Mouse (Mus musculus): ENCODE measurements at regions not wholly inside any gene's neighbourhood (a gene's known extent, or its start where the extent isn't known, plus 50 kb on each side); places are given as distances from the start of the nearest gene placed in this dataset.

DNA sequence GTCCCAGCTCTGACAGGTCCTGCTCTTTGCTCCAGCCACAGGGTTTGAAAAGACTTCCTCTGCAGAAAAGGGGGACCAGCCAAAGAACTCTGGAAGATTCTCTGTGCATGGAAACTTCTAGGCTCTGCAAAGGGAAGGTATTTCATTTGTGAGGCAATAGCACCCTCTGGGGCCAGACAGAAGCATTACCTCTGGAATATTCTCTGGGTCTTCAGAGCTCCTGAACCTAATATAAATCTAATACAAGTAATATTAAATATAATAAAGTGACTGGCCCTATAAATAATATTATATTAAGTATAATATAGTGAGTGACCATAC lies 109.4 kb upstream of the Gm14444 start:
- Histone ChIP-seq H3K4me2 (replicated peaks) (no peak overlapping the region), H3K27me3 (no peaks in the 10 kb centered on the region), H3K4me3 (no peak overlapping the region), H3K27ac (replicated peaks) (no peak overlapping the region), H3K9ac (replicated peaks) (no peak overlapping the region), H3K36me3 (no peaks in the 10 kb centered on the region), H3K9me3 (no peaks in the 10 kb centered on the region), H3K4me1 (no peaks in the 10 kb centered on the region)
- ATAC-seq (replicated peaks), result peak; percentile 56; the same call in 1 of the 2 replicates

DNA sequence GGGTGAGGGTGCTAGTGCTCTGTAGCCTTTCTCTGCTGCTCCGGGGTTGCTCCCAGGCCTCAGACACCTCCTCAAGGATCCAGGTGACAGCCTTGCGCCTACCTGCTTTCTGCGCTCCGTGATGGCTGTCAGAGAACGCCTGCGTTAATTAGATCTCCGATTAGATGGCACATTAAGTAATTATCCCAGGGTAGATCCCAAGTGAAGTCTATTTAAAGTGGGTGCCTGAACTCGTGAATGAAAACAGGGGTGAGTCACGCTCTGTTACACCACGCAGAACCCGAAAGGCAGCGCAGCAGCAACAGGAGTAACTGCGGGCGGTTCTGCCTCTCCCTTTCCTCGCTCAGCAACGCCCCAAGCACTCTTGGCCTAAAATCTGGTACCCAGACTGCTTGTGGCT lies 108.2 kb upstream of the Gm14444 start:
- Histone ChIP-seq H3K27ac (replicated peaks) (no peak overlapping the region), H3K4me1 (no peaks in the 10 kb centered on the region), H3K4me3 (no peak overlapping the region), H3K9ac (replicated peaks) (no peak overlapping the region), H3K36me3 (no peaks in the 10 kb centered on the region), H3K27me3 (no peaks in the 10 kb centered on the region), H3K4me2 (replicated peaks) (no peak overlapping the region), H3K9me3 (no peaks in the 10 kb centered on the region)
- 80% methylated on average over 16 of the region's 16 CpGs for WGBS
- ATAC-seq (replicated peaks), result no peak

DNA sequence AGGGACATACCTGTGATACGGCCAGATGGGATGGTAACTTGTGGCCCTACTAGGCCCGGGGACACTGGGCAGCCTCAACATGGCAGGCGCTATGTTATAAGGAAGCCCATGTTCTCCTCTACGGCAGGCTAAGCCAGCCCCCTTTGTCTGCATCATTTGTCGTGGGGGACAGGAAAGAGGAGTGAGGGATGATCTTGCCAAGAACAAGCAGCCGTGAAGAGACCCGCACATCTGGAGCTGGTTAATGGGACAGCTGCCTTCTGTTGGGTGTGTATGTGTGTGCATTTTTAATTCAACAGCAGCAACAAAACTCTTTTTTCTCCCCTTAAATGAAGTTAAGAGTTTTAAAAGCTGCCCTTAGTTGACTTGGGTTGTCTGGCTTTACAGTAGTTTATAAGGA lies 106.4 kb upstream of the Gm14444 start:
- H3K9me3 ChIP-seq, result no peaks in the 10 kb centered on the region
- ATAC-seq (replicated peaks), result no peak

DNA sequence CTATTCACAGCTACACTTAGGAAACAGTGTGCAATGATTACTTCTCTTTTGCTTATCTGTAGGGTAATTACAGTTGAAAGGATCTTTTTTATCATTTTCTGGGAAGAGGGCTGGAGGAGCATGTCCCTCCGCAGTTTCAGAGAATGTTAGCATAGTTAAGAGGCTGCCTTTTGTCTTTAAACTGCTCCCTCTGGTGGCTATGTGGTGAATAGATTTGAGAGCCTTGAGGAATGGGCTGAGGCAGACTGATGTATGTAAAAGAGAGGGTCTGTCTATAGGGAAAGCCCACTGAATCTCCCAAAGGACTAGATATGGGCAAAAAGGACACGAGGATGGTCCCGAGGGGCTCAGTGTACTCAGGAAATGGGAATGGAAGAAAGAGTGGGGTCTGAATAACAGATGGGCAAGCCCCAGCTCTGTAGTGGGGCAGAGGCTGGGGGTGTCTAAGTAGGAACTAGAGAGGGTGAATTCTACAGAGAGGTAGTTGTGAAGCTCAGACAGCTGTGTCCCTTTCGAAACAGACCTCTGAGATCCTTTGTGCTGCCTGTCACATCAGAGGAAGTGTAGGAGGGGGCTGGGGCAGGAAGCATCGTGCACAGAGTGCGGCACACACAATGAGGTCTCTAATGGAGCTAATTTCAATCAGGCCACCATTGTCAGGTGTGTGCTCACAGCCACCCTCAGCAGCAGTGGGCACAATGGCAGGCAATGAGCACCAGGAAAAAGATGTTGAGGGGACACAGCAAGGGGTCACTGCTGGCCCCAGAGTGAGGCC lies 104.0 kb upstream of the Gm14444 start:
- no peak overlapping the region for H3K4me3 ChIP-seq
- no peak overlapping the region for H3K9ac ChIP-seq (replicated peaks)
- H3K27ac ChIP-seq (replicated peaks), result no peak overlapping the region
- 28% methylated on average over 6 of the region's 6 CpGs for WGBS
- no peak overlapping the region for H3K4me2 ChIP-seq (replicated peaks)
- no peaks in the 10 kb centered on the region for H3K27me3 ChIP-seq
- H3K4me1 ChIP-seq, result no peaks in the 10 kb centered on the region
- ATAC-seq (replicated peaks), result peak; percentile 80
- H3K36me3 ChIP-seq, result no peaks in the 10 kb centered on the region
- H3K9me3 ChIP-seq, result no peaks in the 10 kb centered on the region

More for the DNA sequence above, 106.4 kb upstream of the Gm14444 start:
- H3K27ac ChIP-seq (replicated peaks), result no peak overlapping the region
- H3K4me3 ChIP-seq, result no peak overlapping the region
- no peaks in the 10 kb centered on the region for H3K27me3 ChIP-seq
- H3K4me1 ChIP-seq, result no peaks in the 10 kb centered on the region
- no peak overlapping the region for H3K4me2 ChIP-seq (replicated peaks)
- no peaks in the 10 kb centered on the region for H3K36me3 ChIP-seq
- 83% methylated on average over 7 of the region's 7 CpGs for WGBS
- no peak overlapping the region for H3K9ac ChIP-seq (replicated peaks)

DNA sequence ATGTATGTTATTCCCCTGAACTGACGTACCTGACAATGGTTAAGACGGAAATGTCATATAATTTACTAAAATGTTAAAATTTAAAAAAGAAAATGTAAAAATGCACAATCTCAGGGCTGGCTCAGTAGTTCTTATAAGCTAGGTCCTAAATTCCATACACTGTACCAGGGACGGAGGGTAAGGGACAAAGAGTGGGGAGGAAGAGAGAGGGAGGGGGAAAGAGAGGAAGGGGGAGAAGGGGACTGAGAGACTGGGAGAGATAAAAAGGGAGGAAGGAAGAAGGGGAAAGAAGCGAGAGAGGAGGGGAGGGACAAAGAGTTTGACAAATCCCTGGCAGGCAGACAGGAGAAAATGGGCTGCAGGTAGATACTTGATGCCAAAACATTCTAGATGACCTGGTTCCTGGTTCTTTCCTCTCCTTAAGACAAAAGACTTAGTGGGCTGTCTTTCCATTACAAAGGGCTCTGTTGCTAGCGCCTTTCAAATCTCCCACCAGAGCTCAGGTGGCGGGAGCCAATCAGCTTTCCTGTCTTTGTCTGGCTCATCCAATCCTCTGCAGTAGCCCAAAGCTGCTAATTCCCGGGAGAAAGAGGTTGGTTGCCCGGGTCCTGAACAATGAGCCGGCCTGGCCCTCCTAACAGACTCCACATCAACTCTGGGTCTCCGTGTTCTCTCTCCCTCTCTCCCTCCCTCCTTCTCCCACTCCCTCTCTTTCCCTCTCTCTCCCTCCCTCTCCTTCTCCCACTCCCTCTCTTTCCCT lies 92.7 kb upstream of the Gm14444 start:
- Histone ChIP-seq H3K9me3 (no peaks in the 10 kb centered on the region), H3K4me3 (peak overlapping the region; percentile 28), H3K4me2 (replicated peaks) (peak overlapping the region; percentile 50), H3K4me1 (peaks cover 17% of the 10 kb centered on the region), H3K9ac (replicated peaks) (peak overlapping the region; percentile 41), H3K27me3 (no peaks in the 10 kb centered on the region), H3K27ac (replicated peaks) (peak overlapping the region; percentile 91), H3K36me3 (no peaks in the 10 kb centered on the region)
- 4% methylated on average over 10 of the region's 10 CpGs for WGBS
- ATAC-seq (replicated peaks), result peak; percentile 94

DNA sequence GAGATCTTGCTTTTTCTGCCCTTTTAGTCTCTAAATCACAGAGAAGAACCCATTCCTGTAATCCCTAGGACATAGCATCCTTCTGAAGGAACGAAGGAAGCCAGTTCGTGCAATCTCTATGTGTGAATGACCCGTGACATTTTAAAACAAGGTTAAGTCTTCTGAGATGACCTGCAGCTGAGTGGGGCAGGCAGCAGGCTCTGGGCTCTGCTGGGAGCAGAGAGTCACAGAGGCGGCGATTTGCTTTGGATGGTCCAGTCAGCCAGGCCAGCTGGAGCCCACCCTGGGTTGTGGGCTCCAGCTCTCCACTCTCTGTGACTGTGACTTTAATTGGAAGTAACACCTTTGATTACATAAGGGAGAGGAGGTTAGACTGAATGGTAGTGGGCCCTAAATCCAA lies 92.1 kb upstream of the Gm14444 start:
- peak; percentile 47 for ATAC-seq (replicated peaks)
- H3K27ac ChIP-seq (replicated peaks), result peak overlapping the region; percentile 91
- H3K9me3 ChIP-seq, result no peaks in the 10 kb centered on the region
- peak overlapping the region; percentile 39 for H3K9ac ChIP-seq (replicated peaks)
- H3K4me1 ChIP-seq, result peaks cover 17% of the 10 kb centered on the region
- 6% methylated on average over 5 of the region's 5 CpGs for WGBS
- no peaks in the 10 kb centered on the region for H3K36me3 ChIP-seq
- H3K4me2 ChIP-seq (replicated peaks), result peak overlapping the region; percentile 50
- peak overlapping the region; percentile 28 for H3K4me3 ChIP-seq
- H3K27me3 ChIP-seq, result no peaks in the 10 kb centered on the region

DNA sequence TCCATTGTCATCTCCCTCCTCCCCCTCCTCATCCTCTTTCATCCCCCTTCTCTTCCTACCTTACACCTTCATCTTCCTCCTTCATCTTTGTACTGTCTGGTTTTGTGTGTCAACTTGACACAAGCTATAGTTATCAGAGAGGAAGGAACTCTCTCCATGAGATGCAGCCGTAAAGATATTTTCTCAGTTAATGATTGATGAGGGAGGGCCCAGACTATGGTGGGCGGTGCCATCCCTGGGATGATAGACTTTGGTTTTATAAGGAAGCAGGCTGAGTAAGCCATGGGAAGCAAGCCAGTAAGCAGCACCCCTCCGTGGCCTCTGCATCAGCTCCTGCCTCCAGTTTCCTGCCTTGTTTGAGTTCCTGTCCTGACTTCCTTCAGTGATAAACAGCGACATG lies 87.8 kb upstream of the Gm14444 start:
- WGBS, result 87% methylated on average over 4 of the region's 4 CpGs
- Histone ChIP-seq H3K4me3 (no peak overlapping the region), H3K4me2 (replicated peaks) (no peak overlapping the region), H3K9me3 (no peaks in the 10 kb centered on the region), H3K36me3 (no peaks in the 10 kb centered on the region), H3K27ac (replicated peaks) (no peak overlapping the region), H3K4me1 (peaks cover 12% of the 10 kb centered on the region), H3K9ac (replicated peaks) (no peak overlapping the region), H3K27me3 (no peaks in the 10 kb centered on the region)
- no peak for ATAC-seq (replicated peaks)

DNA sequence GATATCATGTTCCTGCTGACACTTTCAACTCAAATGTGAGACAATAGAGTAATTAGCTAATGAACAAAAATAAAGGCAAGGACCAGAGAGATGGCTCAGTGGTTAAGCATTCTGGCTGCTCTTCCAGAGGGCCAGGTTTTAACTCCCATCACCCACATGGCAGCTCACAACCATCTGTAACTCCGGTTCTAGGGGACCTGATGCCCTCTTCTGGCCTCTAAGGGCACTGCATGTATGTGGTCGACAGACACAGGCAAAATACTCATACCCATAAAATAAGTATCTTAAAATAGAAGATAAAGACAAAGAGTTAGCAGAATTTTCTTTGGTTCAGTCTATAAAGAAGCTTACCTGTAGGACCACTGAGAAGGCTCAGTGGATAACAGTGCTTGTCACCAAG lies 80.3 kb upstream of the Gm14444 start:
- no peaks in the 10 kb centered on the region for H3K9me3 ChIP-seq
- no peaks in the 10 kb centered on the region for H3K27me3 ChIP-seq
- no peak overlapping the region for H3K27ac ChIP-seq (replicated peaks)
- no peaks in the 10 kb centered on the region for H3K4me1 ChIP-seq
- ATAC-seq (replicated peaks), result no peak
- WGBS, result 75% methylated on average over 2 of the region's 2 CpGs
- H3K4me3 ChIP-seq, result no peak overlapping the region
- H3K36me3 ChIP-seq, result no peaks in the 10 kb centered on the region
- no peak overlapping the region for H3K9ac ChIP-seq (replicated peaks)
- no peak overlapping the region for H3K4me2 ChIP-seq (replicated peaks)

DNA sequence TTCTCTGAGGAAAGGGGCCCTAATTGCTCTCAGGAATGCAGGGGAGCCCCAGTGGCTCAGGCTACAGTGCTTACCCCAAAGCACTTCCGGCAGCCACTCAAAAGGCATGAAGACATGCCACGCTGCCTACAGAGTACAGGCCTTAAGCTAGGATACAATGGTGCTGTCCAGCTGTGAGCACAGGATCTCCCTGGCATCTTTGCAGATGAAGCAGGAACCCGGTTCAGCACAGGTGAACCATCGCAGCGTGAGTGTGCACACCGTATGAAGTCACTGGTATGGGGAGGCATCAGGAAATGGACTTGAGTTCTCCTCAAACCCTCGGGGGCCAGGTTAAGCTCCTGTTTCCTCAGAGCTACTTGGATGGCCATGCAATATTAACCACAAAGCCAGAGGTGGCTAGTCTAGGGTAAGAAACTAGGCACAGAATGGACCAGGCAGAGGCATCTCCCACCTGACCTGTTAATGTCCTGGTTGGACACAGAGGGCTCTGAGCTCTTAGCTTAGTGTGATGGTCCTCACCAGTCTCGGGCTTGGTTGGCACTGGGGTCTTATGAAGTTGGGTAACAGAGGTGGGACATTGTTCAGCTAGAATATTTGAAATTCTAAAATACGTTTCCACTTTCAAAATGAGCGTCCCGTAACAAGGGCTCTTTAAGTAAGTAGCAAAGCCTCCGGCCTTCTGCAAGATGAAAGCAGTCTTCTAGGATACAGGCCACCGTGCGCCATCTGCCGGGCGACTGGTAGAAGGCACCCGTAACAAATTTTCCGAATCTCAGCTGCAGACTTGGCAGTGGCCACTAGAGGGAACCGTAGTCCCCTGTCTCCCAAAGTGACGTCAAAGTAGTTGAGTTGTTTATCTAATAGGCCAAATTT lies 77.7 kb upstream of the Gm14444 start:
- no peak overlapping the region for H3K4me2 ChIP-seq (replicated peaks)
- ATAC-seq (replicated peaks), result peak; percentile 78
- no peak overlapping the region for H3K9ac ChIP-seq (replicated peaks)

DNA sequence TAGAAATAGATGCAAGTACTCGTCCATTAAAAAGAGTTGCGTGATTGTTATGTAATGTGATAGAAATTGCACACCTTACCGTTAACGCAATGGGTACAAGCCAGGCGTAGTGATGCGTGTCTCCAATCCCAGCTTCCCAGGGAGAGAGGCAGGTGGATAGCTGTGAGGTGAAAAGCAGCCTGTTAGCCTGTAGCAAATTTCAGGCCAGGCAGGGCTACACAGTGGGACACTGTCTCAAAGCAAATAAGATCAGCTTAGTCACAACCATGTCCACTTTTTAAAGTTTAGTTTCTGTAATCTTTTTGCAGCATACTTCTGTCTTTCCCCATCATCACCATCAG lies 77.1 kb upstream of the Gm14444 start:
- WGBS, result 11% methylated on average over 6 of the region's 6 CpGs
- H3K4me1 ChIP-seq, result no peaks in the 10 kb centered on the region
- no peak overlapping the region for H3K4me3 ChIP-seq
- H3K27ac ChIP-seq (replicated peaks), result no peak overlapping the region
- no peaks in the 10 kb centered on the region for H3K36me3 ChIP-seq
- H3K4me2 ChIP-seq (replicated peaks), result no peak overlapping the region
- H3K9me3 ChIP-seq, result no peaks in the 10 kb centered on the region
- H3K27me3 ChIP-seq, result no peaks in the 10 kb centered on the region
- peak; percentile 72 for ATAC-seq (replicated peaks)
- no peak overlapping the region for H3K9ac ChIP-seq (replicated peaks)

More for the DNA sequence above, 77.7 kb upstream of the Gm14444 start:
- Histone ChIP-seq H3K36me3 (no peaks in the 10 kb centered on the region), H3K27ac (replicated peaks) (no peak overlapping the region), H3K9me3 (no peaks in the 10 kb centered on the region), H3K27me3 (no peaks in the 10 kb centered on the region), H3K4me1 (no peaks in the 10 kb centered on the region), H3K4me3 (no peak overlapping the region)
- WGBS, result 34% methylated on average over 20 of the region's 20 CpGs

DNA sequence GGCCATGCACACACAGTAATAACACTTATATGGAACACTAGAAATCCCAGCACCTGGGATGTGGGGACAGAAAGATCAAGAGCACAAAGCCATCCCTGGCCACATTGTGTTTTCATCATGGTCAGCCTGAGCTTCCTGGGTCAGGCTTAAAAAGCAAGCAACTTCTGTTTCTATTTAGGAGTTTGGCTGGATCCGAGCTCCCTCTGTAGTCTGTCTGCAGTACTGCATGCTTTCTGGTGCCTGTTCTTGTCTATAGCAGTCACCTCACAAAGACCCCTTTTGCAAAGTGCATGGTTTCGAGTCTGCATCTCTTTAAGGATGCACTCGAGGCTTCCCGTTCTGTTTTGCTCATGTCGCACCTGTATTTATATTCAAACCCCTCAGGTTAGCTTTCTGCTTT lies 73.4 kb upstream of the Gm14444 start:
- 32% methylated on average over 5 of the region's 5 CpGs for WGBS
- Histone ChIP-seq H3K9me3 (no peaks in the 10 kb centered on the region), H3K4me2 (replicated peaks) (no peak overlapping the region), H3K27me3 (no peaks in the 10 kb centered on the region), H3K36me3 (no peaks in the 10 kb centered on the region), H3K4me3 (no peak overlapping the region), H3K27ac (replicated peaks) (no peak overlapping the region), H3K4me1 (no peaks in the 10 kb centered on the region), H3K9ac (replicated peaks) (no peak overlapping the region)
- no peak for ATAC-seq (replicated peaks)

DNA sequence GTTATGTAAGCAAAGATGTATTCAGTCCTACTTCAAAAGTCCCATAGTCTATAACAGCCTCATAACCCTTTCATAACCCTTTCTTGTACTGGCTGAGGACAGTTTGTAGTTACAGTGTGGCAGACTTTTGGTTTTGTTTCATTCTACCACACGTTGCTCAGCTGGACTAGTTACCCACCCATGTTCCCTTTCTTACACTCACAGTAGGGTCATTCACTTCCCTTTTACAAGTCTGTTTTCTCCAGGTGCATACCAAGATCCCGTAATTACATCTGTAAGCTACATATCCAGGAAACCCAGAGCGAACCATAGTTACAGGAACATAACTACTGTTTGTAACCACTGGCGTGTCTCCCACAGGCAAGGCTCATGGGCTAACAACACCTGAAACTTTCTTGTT lies 72.1 kb upstream of the Gm14444 start:
- Histone ChIP-seq H3K36me3 (no peaks in the 10 kb centered on the region), H3K27me3 (no peaks in the 10 kb centered on the region), H3K4me3 (no peak overlapping the region), H3K4me1 (no peaks in the 10 kb centered on the region), H3K27ac (replicated peaks) (no peak overlapping the region), H3K4me2 (replicated peaks) (no peak overlapping the region), H3K9ac (replicated peaks) (no peak overlapping the region), H3K9me3 (no peaks in the 10 kb centered on the region)
- WGBS, result 96% methylated on average over 4 of the region's 4 CpGs
- ATAC-seq (replicated peaks), result no peak

Measured in forebrain, embryonic 15.5 days (tissue).